ENCODE assay signal across 8 mouse cellular contexts in the genomic region with DNA sequence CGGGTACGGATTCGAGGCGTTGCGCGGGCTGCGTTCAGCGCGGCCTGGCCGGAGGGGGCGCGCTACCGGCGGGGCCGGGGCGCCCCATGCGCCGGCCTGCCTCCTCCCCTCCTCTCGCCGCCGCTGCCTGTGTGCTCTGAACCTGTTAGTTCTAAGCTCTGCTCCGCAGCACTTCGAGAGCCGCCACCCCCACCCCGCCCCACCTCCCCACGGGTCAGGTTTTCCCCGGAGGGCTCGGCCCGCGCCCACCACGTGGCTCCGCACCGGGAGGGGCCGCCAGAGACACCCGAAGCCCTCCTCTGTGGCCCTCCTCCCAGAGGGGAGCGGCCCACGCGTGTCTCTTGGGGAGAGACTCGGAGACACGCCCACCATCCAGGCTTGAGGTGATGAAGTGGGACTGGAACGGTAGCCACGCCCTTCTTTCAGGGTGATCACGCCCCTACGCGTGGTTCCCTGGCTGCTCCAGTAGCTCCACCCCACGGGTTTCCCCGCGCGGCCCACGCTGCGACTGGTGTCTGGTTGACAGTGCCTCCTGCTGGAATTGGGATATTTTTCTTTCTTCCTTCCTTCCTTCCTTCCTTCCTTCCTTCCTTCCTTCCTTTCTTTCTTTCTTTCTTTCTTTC. TPM values are rescaled to one million over a fixed set of nuclear protein-coding genes. Genes with fewer than 3 reads are reported as not detected.
DNase-seq lines count a peak whose midpoint lies in the region; ATAC-seq and TF ChIP-seq lines count a peak whose summit lies in the region.

A gene (minus strand): TSS at position 332 of the 623 bp plus-strand sequence.

- H3K4me3 ChIP-seq in embryonic facial prominence, embryonic 14.5 days (ENCODE audit: low read depth, low read length), result peak within 1 kb of the TSS; percentile 33
- peak within 1 kb of the TSS; percentile 62 for H3K4me3 ChIP-seq in hindbrain, embryonic 13.5 days
- no peak within 1 kb of the TSS for H3K4me3 ChIP-seq in lung, postnatal 0 days (ENCODE audit: low read depth, low read length)

- peak; percentile 87 for DNase-seq in A20 (ENCODE audit: low read depth, low spot score)
- DNase-seq in T-cell, adult 2 months (ENCODE audit: low spot score), result peak; percentile 84
- peak; percentile 71 for DNase-seq in embryonic facial prominence, embryonic 14.5 days (ENCODE audit: low spot score)
- DNase-seq in layer of hippocampus, postnatal 36 days, result peak; percentile 79 to 81
- DNase-seq in lung, postnatal 0 days (ENCODE audit: low spot score), result peak; percentile 69
- DNase-seq in retina, postnatal 1 day, result peak; percentile 81
- peak; percentile 78 for DNase-seq in thymus, postnatal 25 days

- ATAC-seq in embryonic facial prominence, embryonic 14.5 days (ENCODE audit: low read depth), result peak; percentile 56
- ATAC-seq in hindbrain, embryonic 13.5 days (ENCODE audit: low FRiP score), result peak; percentile 66
- ATAC-seq in lung, postnatal 0 days, result peak; percentile 47

- no peak within 1 kb of the TSS for H3K9ac ChIP-seq in embryonic facial prominence, embryonic 14.5 days (ENCODE audit: low read depth, low read length)
- H3K9ac ChIP-seq in hindbrain, embryonic 13.5 days, result peak within 1 kb of the TSS; percentile 76
- H3K9ac ChIP-seq in lung, postnatal 0 days (replicated peaks; ENCODE audit: low read depth), result no peak within 1 kb of the TSS

- no peak for TF ChIP-seq EP300 in lung, postnatal 0 days (IDR thresholded peaks at IDR 0.05)

- peak; percentile 40 for TF ChIP-seq CTCF in lung, postnatal 0 days (IDR thresholded peaks at IDR 0.05)

- peaks cover 43% of the 10 kb centered on the region for H3K27me3 ChIP-seq in embryonic facial prominence, embryonic 14.5 days (replicated peaks; ENCODE audit: control insufficient read depth, insufficient read depth, low read length)
- 0 out of 2 replicates have a peak, but pooled peaks cover 15% of the 10 kb centered on the region for H3K27me3 ChIP-seq in hindbrain, embryonic 13.5 days
- H3K27me3 ChIP-seq in lung, postnatal 0 days (replicated peaks; ENCODE audit: insufficient read depth, low read length), result peaks cover 13% of the 10 kb centered on the region

- H3K27ac ChIP-seq in embryonic facial prominence, embryonic 14.5 days (replicated peaks; ENCODE audit: low read depth, low read length), result no peak within 1 kb of the TSS
- peak within 1 kb of the TSS; percentile 71 for H3K27ac ChIP-seq in hindbrain, embryonic 13.5 days
- no peak within 1 kb of the TSS for H3K27ac ChIP-seq in lung, postnatal 0 days (ENCODE audit: low read length)

- no peaks in the 10 kb centered on the region for H3K36me3 ChIP-seq in embryonic facial prominence, embryonic 14.5 days (ENCODE audit: control insufficient read depth, insufficient read depth, low read length)
- H3K36me3 ChIP-seq in hindbrain, embryonic 13.5 days, result peaks cover 19% of the 10 kb centered on the region
- H3K36me3 ChIP-seq in lung, postnatal 0 days (ENCODE audit: insufficient read depth, low read length), result no peaks in the 10 kb centered on the region

- no peaks in the 10 kb centered on the region for H3K9me3 ChIP-seq in embryonic facial prominence, embryonic 14.5 days (ENCODE audit: control insufficient read depth, low read length)
- no peaks in the 10 kb centered on the region for H3K9me3 ChIP-seq in hindbrain, embryonic 13.5 days
- H3K9me3 ChIP-seq in lung, postnatal 0 days (ENCODE audit: low read length), result no peaks in the 10 kb centered on the region

- H3K4me1 ChIP-seq in embryonic facial prominence, embryonic 14.5 days (ENCODE audit: control insufficient read depth, insufficient read depth, low read length), result 0 out of 2 replicates have a peak, but pooled peaks cover 6% of the 10 kb centered on the region
- peaks cover 32% of the 10 kb centered on the region for H3K4me1 ChIP-seq in hindbrain, embryonic 13.5 days (replicated peaks)
- no peaks in the 10 kb centered on the region for H3K4me1 ChIP-seq in lung, postnatal 0 days (ENCODE audit: insufficient read depth, low read depth, low read length)

- H3K4me2 ChIP-seq in embryonic facial prominence, embryonic 14.5 days (ENCODE audit: low read depth, low read length), result peak within 1 kb of the TSS; percentile 53
- H3K4me2 ChIP-seq in hindbrain, embryonic 13.5 days, result peak within 1 kb of the TSS; percentile 66
- peak within 1 kb of the TSS; percentile 48 for H3K4me2 ChIP-seq in lung, postnatal 0 days (replicated peaks; ENCODE audit: low read depth, low read length)

- under 1% methylated on average over 17 of the region's 51 CpGs for WGBS in embryonic facial prominence, embryonic 14.5 days
- 1% methylated on average over 30 of the region's 51 CpGs for WGBS in hindbrain, embryonic 13.5 days
- 1% methylated on average over 28 of the region's 51 CpGs for WGBS in lung, postnatal 0 days

RNA-seq across cellular contexts. Expression of the gene that starts here (rescaled TPM):
- polyA plus RNA-seq in embryonic facial prominence, embryonic 14.5 days (2014; fragmentation: Nextera tagmentation; extraction: Ambion mirVana), result 0.41 and 0.64 TPM in 2 replicates
- 7.4 and 7.5 TPM in 2 replicates for polyA plus RNA-seq in hindbrain, embryonic 13.5 days (2015; fragmentation: Nextera tagmentation; extraction: Ambion mirVana)
- 1 to 10 TPM; 1.7 TPM for total RNA-seq in layer of hippocampus, postnatal 36 days (2021)
- polyA plus RNA-seq in lung, postnatal 0 days (2015; fragmentation: Nextera tagmentation; extraction: Ambion mirVana), result 0.04 TPM in 1 of 2 replicates, not detected in the other

Comparison
In these comparisons a context has a peak if more than half of its experiments do, and no peak if none do; other contexts are left out.
1. Peak in DNase-seq, ATAC-seq, H3K4me3 ChIP-seq and H3K4me2 ChIP-seq in embryonic facial prominence, embryonic 14.5 days; RNA of the gene not detected or under 1 TPM.
2. Peak in DNase-seq, ATAC-seq and H3K4me2 ChIP-seq in lung, postnatal 0 days; RNA of the gene not detected or under 1 TPM.